Mouse (Mus musculus): ENCODE results near the gene Llcfc1.

- TF ChIP-seq CTCF (IDR thresholded peaks at IDR 0.05), result peak; percentile 63
- no peak for TF ChIP-seq EP300 (IDR thresholded peaks at IDR 0.05)
Observed at GRCm38 (mm10) chr6:41662320-41662719, 21.9 kb upstream of the Llcfc1 start.
